Mouse (Mus musculus): ENCODE measurements around the gene Sema3f. TPM values are rescaled to one million over a fixed set of nuclear protein-coding genes. Genes with fewer than 3 reads are reported as not detected.

The Sema3f gene
- polyA plus RNA-seq, 1 experiment from 2014 or later, result 11.9 TPM

Other genes with a start within 250 kb of the Sema3f start
- 40.9 and 44.6 TPM in 2 replicates for gene Tmem115, start 176.5 kb downstream of the Sema3f start, polyA plus RNA-seq (2014; fragmentation: Nextera tagmentation; extraction: Ambion mirVana)
- gene Cyb561d2, start 168.3 kb downstream of the Sema3f start, polyA plus RNA-seq (2014; fragmentation: Nextera tagmentation; extraction: Ambion mirVana), result 18.3 and 18.9 TPM in 2 replicates
- gene Nprl2, start 168.2 kb downstream of the Sema3f start, polyA plus RNA-seq (2014; fragmentation: Nextera tagmentation; extraction: Ambion mirVana), result 39.1 and 43.3 TPM in 2 replicates
- 0.33 and 0.49 TPM in 2 replicates for gene Zmynd10, start 163.2 kb downstream of the Sema3f start, polyA plus RNA-seq (2014; fragmentation: Nextera tagmentation; extraction: Ambion mirVana)
- gene Rassf1, start 158.9 kb downstream of the Sema3f start, polyA plus RNA-seq (2014; fragmentation: Nextera tagmentation; extraction: Ambion mirVana), result 40.5 and 44.0 TPM in 2 replicates
- gene Tusc2, start 147.2 kb downstream of the Sema3f start, polyA plus RNA-seq (2014; fragmentation: Nextera tagmentation; extraction: Ambion mirVana), result 94.5 and 94.6 TPM in 2 replicates
- 129 and 132 TPM in 2 replicates for gene Hyal2, start 142.5 kb downstream of the Sema3f start, polyA plus RNA-seq (2014; fragmentation: Nextera tagmentation; extraction: Ambion mirVana)
- gene Hyal1, start 133.5 kb downstream of the Sema3f start, polyA plus RNA-seq (2014; fragmentation: Nextera tagmentation; extraction: Ambion mirVana), result 3.9 and 4.8 TPM in 2 replicates
- gene Naa80, start 131.6 kb downstream of the Sema3f start, polyA plus RNA-seq (2014; fragmentation: Nextera tagmentation; extraction: Ambion mirVana), result 8.4 and 11.1 TPM in 2 replicates
- gene Hyal3, start 129.7 kb downstream of the Sema3f start, polyA plus RNA-seq (2014; fragmentation: Nextera tagmentation; extraction: Ambion mirVana), result 0.33 and 0.47 TPM in 2 replicates
- 24.2 and 28.2 TPM in 2 replicates for gene Ifrd2, start 122.8 kb downstream of the Sema3f start, polyA plus RNA-seq (2014; fragmentation: Nextera tagmentation; extraction: Ambion mirVana)
- gene Sema3b, start 101.2 kb downstream of the Sema3f start, polyA plus RNA-seq (2014; fragmentation: Nextera tagmentation; extraction: Ambion mirVana), result 1.3 and 2.1 TPM in 2 replicates
- gene Gnai2, start 75.1 kb downstream of the Sema3f start, polyA plus RNA-seq (2014; fragmentation: Nextera tagmentation; extraction: Ambion mirVana), result 578 and 581 TPM in 2 replicates
- 11.2 and 11.7 TPM in 2 replicates for gene Slc38a3, start 40.9 kb downstream of the Sema3f start, polyA plus RNA-seq (2014; fragmentation: Nextera tagmentation; extraction: Ambion mirVana)
- gene Gnat1, start 30.8 kb downstream of the Sema3f start, polyA plus RNA-seq (2014; fragmentation: Nextera tagmentation; extraction: Ambion mirVana), result 1.1 and 1.4 TPM in 2 replicates
- gene Rbm5, start 60.5 kb upstream of the Sema3f start, polyA plus RNA-seq (2014; fragmentation: Nextera tagmentation; extraction: Ambion mirVana), result 186 and 191 TPM in 2 replicates
- gene Rbm6, start 162.8 kb upstream of the Sema3f start, polyA plus RNA-seq (2014; fragmentation: Nextera tagmentation; extraction: Ambion mirVana), result 104 and 114 TPM in 2 replicates
- 14.8 and 16.8 TPM in 2 replicates for gene Mon1a, start 177.7 kb upstream of the Sema3f start, polyA plus RNA-seq (2014; fragmentation: Nextera tagmentation; extraction: Ambion mirVana)
- 0.60 and 0.80 TPM in 2 replicates for gene Mst1r, start 196.4 kb upstream of the Sema3f start, polyA plus RNA-seq (2014; fragmentation: Nextera tagmentation; extraction: Ambion mirVana)
- not detected in 2 replicates for gene Actl11, start 218.0 kb upstream of the Sema3f start, polyA plus RNA-seq (2014; fragmentation: Nextera tagmentation; extraction: Ambion mirVana)
- 6.3 and 6.7 TPM in 2 replicates for gene Camkv, start 225.2 kb upstream of the Sema3f start, polyA plus RNA-seq (2014; fragmentation: Nextera tagmentation; extraction: Ambion mirVana)
- 27.7 and 37.2 TPM in 2 replicates for gene Traip, start 239.7 kb upstream of the Sema3f start, polyA plus RNA-seq (2014; fragmentation: Nextera tagmentation; extraction: Ambion mirVana)